Mouse (Mus musculus) MEL (cell line): ENCODE measurements around the gene Gm10663. TPM values are rescaled to one million over a fixed set of nuclear protein-coding genes. Genes with fewer than 3 reads are reported as not detected.

Experiments
- DNase-seq: peaks from one replicate; pipeline ENCODE4 v3.0.0; 2011; ENCODE audit warnings: low read depth, low spot score
- H3K27ac ChIP-seq: 2 replicates; pipeline ENCODE4 v1.5.1; 2012; ENCODE audit warnings: low read depth, mild to moderate bottlenecking, control low read depth, low read length, moderate library complexity; ENCODE audit not compliant: control insufficient read depth
- H3K27me3 ChIP-seq, 2 experiments: fragments of 150-350 bp in 1 of 2; sonication (generic) in 1 of 2; 2 replicates each; pipeline ENCODE4 v1.6.1; 2012; ENCODE audit warnings: low read length in 2 of 2, mild to moderate bottlenecking in 2 of 2, improper control_type of control experiment in 1 of 2, moderate library complexity in 1 of 2; ENCODE audit not compliant: insufficient read depth in 2 of 2, control insufficient read depth in 1 of 2
- H3K36me3 ChIP-seq, 2 experiments: 2 replicates each; pipeline ENCODE4 v1.6.1; 2012 to 2014; ENCODE audit warnings: low read length in 2 of 2, improper control_type of control experiment in 1 of 2, inconsistent platforms in 1 of 2, mild to moderate bottlenecking in 1 of 2; ENCODE audit not compliant: insufficient read depth in 2 of 2, control insufficient read depth in 1 of 2
- H3K4me1 ChIP-seq, 2 experiments: fragments of 150-350 bp in 1 of 2; sonication (generic) in 1 of 2; 2 replicates each; pipeline ENCODE4 v1.6.1; 2012; ENCODE audit warnings: low read length in 2 of 2, improper control_type of control experiment in 1 of 2, mild to moderate bottlenecking in 1 of 2; ENCODE audit not compliant: insufficient read depth in 2 of 2, control insufficient read depth in 1 of 2
- H3K4me3 ChIP-seq, 2 experiments: fragments of 150-350 bp in 1 of 2; sonication (generic) in 1 of 2; 2 replicates each; pipeline ENCODE4 v1.5.1; 2012; ENCODE audit warnings: low read depth in 2 of 2, low read length in 2 of 2, mild to moderate bottlenecking in 2 of 2, moderate library complexity in 2 of 2, control low read depth in 1 of 2, improper control_type of control experiment in 1 of 2; ENCODE audit not compliant: control insufficient read depth in 1 of 2, insufficient read depth in 1 of 2
- H3K79me2 ChIP-seq: 2 replicates; pipeline ENCODE4 v1.6.1; 2012; ENCODE audit warnings: mild to moderate bottlenecking, low read length, moderate library complexity; ENCODE audit not compliant: control insufficient read depth, poor library complexity, insufficient read depth
- H3K9ac ChIP-seq: 2 replicates; pipeline ENCODE4 v1.6.1; 2012; ENCODE audit warnings: low read depth, mild to moderate bottlenecking, control low read depth, low read length, moderate library complexity; ENCODE audit not compliant: control insufficient read depth, poor library complexity, severe bottlenecking
- H3K9me3 ChIP-seq: fragments of 150-350 bp; sonication (generic); replicated peaks from 2 replicates; pipeline ENCODE4 v1.6.1; 2012; ENCODE audit warnings: mild to moderate bottlenecking, low read length, improper control_type of control experiment, moderate library complexity; ENCODE audit not compliant: insufficient read depth
- BHLHE40 ChIP-seq: IDR thresholded peaks from 2 replicates; pipeline ENCODE4 v1.6.1; 2012; ENCODE audit warnings: low read depth, mild to moderate bottlenecking, inconsistent platforms, low read length, improper control_type of control experiment, borderline replicate concordance
- ELF1 ChIP-seq: IDR thresholded peaks from 2 replicates; pipeline ENCODE4 v1.6.1; 2014; ENCODE audit warnings: low read depth, mild to moderate bottlenecking, inconsistent platforms, low read length, improper control_type of control experiment, moderate library complexity
- EP300 ChIP-seq, 2 experiments: IDR thresholded peaks; 2 replicates each; pipeline ENCODE4 v1.6.1; 2011; ENCODE audit warnings: improper control_type of control experiment in 2 of 2, low read length in 2 of 2, low read depth in 1 of 2, mild to moderate bottlenecking in 1 of 2
- ETS1 ChIP-seq: IDR thresholded peaks from 2 replicates; pipeline ENCODE4 v1.6.1; 2012; ENCODE audit warnings: low read depth, mild to moderate bottlenecking, inconsistent platforms, low read length, improper control_type of control experiment, moderate library complexity
- GABPA ChIP-seq: IDR thresholded peaks from 2 replicates; pipeline ENCODE4 v1.6.1; 2012; ENCODE audit warnings: low read depth, mild to moderate bottlenecking, inconsistent platforms, low read length, improper control_type of control experiment, moderate library complexity
- GATA1 ChIP-seq: IDR thresholded peaks from 2 replicates; pipeline ENCODE4 v1.6.1; 2011; ENCODE audit warnings: low read depth, low read length, improper control_type of control experiment
- KAT2A ChIP-seq: conservative IDR thresholded peaks from 2 replicates; pipeline ENCODE4 v1.6.1; 2012; ENCODE audit warnings: low read depth, low read length, improper control_type of control experiment, inconsistent platforms
- MAFK ChIP-seq: IDR thresholded peaks from 2 replicates; pipeline ENCODE4 v1.6.1; 2011; ENCODE audit warnings: low read depth, mild to moderate bottlenecking, low read length, improper control_type of control experiment, borderline replicate concordance
- MAX ChIP-seq: IDR thresholded peaks from 2 replicates; pipeline ENCODE4 v1.6.1; 2011; ENCODE audit warnings: low read length, improper control_type of control experiment
- MAZ ChIP-seq: IDR thresholded peaks from 2 replicates; pipeline ENCODE4 v1.6.1; 2012; ENCODE audit warnings: low read depth, mild to moderate bottlenecking, inconsistent platforms, low read length, improper control_type of control experiment
- MYB ChIP-seq: IDR thresholded peaks from 2 replicates; pipeline ENCODE4 v1.6.1; 2011; ENCODE audit warnings: mild to moderate bottlenecking, low read depth, low read length, improper control_type of control experiment
- MYC ChIP-seq: IDR thresholded peaks from 2 replicates; pipeline ENCODE4 v1.6.1; 2011; ENCODE audit warnings: low read depth, mild to moderate bottlenecking, low read length, improper control_type of control experiment, moderate library complexity
- POLR2AphosphoS2 ChIP-seq: IDR thresholded peaks from 2 replicates; pipeline ENCODE4 v1.6.1; 2011; ENCODE audit warnings: low read length, improper control_type of control experiment
- POLR2AphosphoS5 ChIP-seq: IDR thresholded peaks from 2 replicates; pipeline ENCODE4 v1.6.1; 2012; ENCODE audit warnings: low read depth, borderline replicate concordance, mild to moderate bottlenecking, inconsistent platforms, low read length, moderate library complexity, mixed read lengths
- RAD21 ChIP-seq: IDR thresholded peaks from 2 replicates; pipeline ENCODE4 v1.6.1; 2011; ENCODE audit warnings: mild to moderate bottlenecking, low read depth, low read length, improper control_type of control experiment
- RCOR1 ChIP-seq: IDR thresholded peaks from 2 replicates; pipeline ENCODE4 v1.6.1; 2012; ENCODE audit warnings: low read depth, mild to moderate bottlenecking, inconsistent platforms, low read length, improper control_type of control experiment
- SMC3 ChIP-seq: IDR thresholded peaks from 2 replicates; pipeline ENCODE4 v1.6.1; 2011; ENCODE audit warnings: low read depth, low read length, improper control_type of control experiment
- USF1 ChIP-seq: IDR thresholded peaks from 2 replicates; pipeline ENCODE4 v1.6.1; 2014; ENCODE audit warnings: low read depth, mild to moderate bottlenecking, inconsistent platforms, low read length, improper control_type of control experiment, moderate library complexity
- USF2 ChIP-seq, 2 experiments: IDR thresholded peaks; 2 replicates each; pipeline ENCODE4 v1.6.1; 2011 to 2012; ENCODE audit warnings: improper control_type of control experiment in 2 of 2, low read length in 2 of 2, borderline replicate concordance in 1 of 2, inconsistent platforms in 1 of 2, low read depth in 1 of 2, mild to moderate bottlenecking in 1 of 2; ENCODE audit not compliant: insufficient read depth in 1 of 2
- ZNF384 ChIP-seq: IDR thresholded peaks from 2 replicates; pipeline ENCODE4 v1.6.1; 2012; ENCODE audit warnings: low read depth, mild to moderate bottlenecking, inconsistent platforms, low read length, improper control_type of control experiment
- polyA plus RNA-seq, 2 experiments: library from polyadenylated mRNA; stranded (reverse) in 1 of 2; unstranded in 1 of 2; fragments of >175 nt in 1 of 2; fragments of >200 nt in 1 of 2; gene quantifications; 2 replicates each; pipeline versions ENCODE4 v1.2.1 to v1.2.4; 2012; ENCODE audit warnings: low replicate concordance in 2 of 2, low read depth in 1 of 2; ENCODE audit not compliant: insufficient read length in 2 of 2, insufficient read depth in 1 of 2, missing spikeins in 1 of 2
- total RNA-seq: library from RNA; depleted of rRNA; stranded (reverse); fragments of 300-350 nt; gene quantifications from 2 replicates; pipeline ENCODE4 v1.2.3, GENCODE M21; 2012

Gene Gm10663
- total and polyA plus RNA-seq, 3 experiments, result not detected

GRCm38 (mm10) chr8:65089781-65090180 is 14.9 kb downstream of the Gm10663 start:
- TF ChIP-seq MAZ (no peak), SMC3 (no peak)
- Histone ChIP-seq H3K4me3 (no peak overlapping the region), H3K9me3 (no peaks in the 10 kb centered on the region), H3K79me2 (no peaks in the 10 kb centered on the region), H3K9ac (no peak overlapping the region), H3K4me1 (no peaks in the 10 kb centered on the region), H3K36me3 (no peaks in the 10 kb centered on the region), H3K27me3 (no peaks in the 10 kb centered on the region), H3K27ac (no peak overlapping the region)
- no peak for DNase-seq

- TF ChIP-seq MAX (no peak), RCOR1 (no peak), KAT2A (no peak), ETS1 (no peak), RAD21 (no peak), MYB (no peak), POLR2AphosphoS2 (no peak), USF2 (IDR thresholded peaks at IDR 0.05; ENCODE audit: borderline replicate concordance in 1 of 2, insufficient read depth in 1 of 2, low read depth in 1 of 2, low read length in 2 of 2) (no peak), ELF1 (no peak)
- TF ChIP-seq, all 39 proteins: peak for 0
- Histone ChIP-seq H3K9me3 (no peaks in the 10 kb centered on the region), H3K36me3 (no peaks in the 10 kb centered on the region), H3K79me2 (no peaks in the 10 kb centered on the region), H3K27ac (no peak overlapping the region), H3K27me3 (no peaks in the 10 kb centered on the region), H3K9ac (no peak overlapping the region), H3K4me1 (no peaks in the 10 kb centered on the region), H3K4me3 (no peak overlapping the region)
- no peak for DNase-seq
These were observed 23.1 kb downstream of the Gm10663 start for GRCm38 (mm10) chr8:65097760-65098415.

- Histone ChIP-seq H3K79me2 (no peaks in the 10 kb centered on the region), H3K9me3 (no peaks in the 10 kb centered on the region), H3K27me3 (no peaks in the 10 kb centered on the region), H3K4me3 (no peak overlapping the region), H3K27ac (no peak overlapping the region), H3K4me1 (no peaks in the 10 kb centered on the region), H3K36me3 (no peaks in the 10 kb centered on the region), H3K9ac (no peak overlapping the region)
- TF ChIP-seq EP300 (IDR thresholded peaks at IDR 0.05; ENCODE audit: low read depth in 1 of 2, low read length in 2 of 2) (no peak), ZNF384 (no peak), GATA1 (no peak), MAZ (no peak), BHLHE40 (no peak), POLR2AphosphoS5 (no peak), MAFK (no peak), USF1 (no peak), USF2 (IDR thresholded peaks at IDR 0.05; ENCODE audit: borderline replicate concordance in 1 of 2, insufficient read depth in 1 of 2, low read depth in 1 of 2, low read length in 2 of 2) (no peak), MAX (no peak), GABPA (no peak), SMC3 (no peak), MYC (no peak)
- no peak for DNase-seq
These were observed 24.9 kb downstream of the Gm10663 start for GRCm38 (mm10) chr8:65099735-65100134.
